Mouse (Mus musculus) heart, postnatal 0 days (tissue): ENCODE data around the gene Ptpru. TPM values are rescaled to one million over a fixed set of nuclear protein-coding genes. Genes with fewer than 3 reads are reported as not detected.

ENCODE experiments used
- ATAC-seq: fragments of 200-750 bp; cut with Nextera tagmentation; 2 replicates; pipeline ENCODE4 v1.8.0; 2017; ENCODE audit warnings: low read depth, moderate number of reproducible peaks, moderate library complexity; ENCODE audit not compliant: insufficient read depth
- DNase-seq: peaks from one replicate; pipeline ENCODE4 v3.0.0-alpha.2; 2016; ENCODE audit warnings: low spot score
- H3K27ac ChIP-seq: fragments of 300-500 bp; sonication (generic); 2 replicates; pipeline ENCODE4 v1.5.1; 2014; ENCODE audit warnings: low read depth, mild to moderate bottlenecking
- H3K27me3 ChIP-seq: fragments of 300-500 bp; sonication (generic); 2 replicates; pipeline ENCODE4 v1.6.1; 2014; ENCODE audit warnings: low read length, mixed read lengths; ENCODE audit not compliant: control insufficient read depth, insufficient read depth
- H3K36me3 ChIP-seq: fragments of 300-500 bp; sonication (generic); replicated peaks from 2 replicates; pipeline ENCODE4 v1.6.1; 2014; ENCODE audit warnings: low read length, mixed read lengths; ENCODE audit not compliant: control insufficient read depth, insufficient read depth
- H3K4me1 ChIP-seq: fragments of 300-500 bp; sonication (generic); 2 replicates; pipeline ENCODE4 v1.6.1; 2014; ENCODE audit warnings: antibody characterized with exemption; ENCODE audit not compliant: control insufficient read depth, insufficient read depth
- H3K4me2 ChIP-seq: fragments of 300-500 bp; sonication (generic); 2 replicates; pipeline ENCODE4 v1.6.1; 2014; ENCODE audit warnings: low read depth, mild to moderate bottlenecking, low read length, moderate library complexity
- H3K4me3 ChIP-seq: fragments of 300-500 bp; sonication (generic); 2 replicates; pipeline ENCODE4 v1.5.1; 2014; ENCODE audit warnings: low read depth, low read length
- H3K9ac ChIP-seq: fragments of 300-500 bp; sonication (generic); replicated peaks from 2 replicates; pipeline ENCODE4 v1.6.1; 2014; ENCODE audit warnings: low read depth, low read length, mixed read lengths
- H3K9me3 ChIP-seq: fragments of 300-500 bp; sonication (generic); replicated peaks from 2 replicates; pipeline ENCODE4 v1.6.1; 2016; ENCODE audit warnings: low read length; ENCODE audit not compliant: control insufficient read depth
- CTCF ChIP-seq: IDR thresholded peaks from 2 replicates; pipeline ENCODE4 v1.5.1; 2016; ENCODE audit warnings: antibody characterized with exemption, control low read depth, low read depth
- EP300 ChIP-seq: IDR thresholded peaks from 2 replicates; pipeline ENCODE4 v1.6.1; 2016; ENCODE audit warnings: antibody characterized with exemption, low read depth
- WGBS: fragments of 180-500 bp; shearing (Covaris S2); extraction: QIAGEN DNeasy Blood & Tissue Kit; methylation state at CpG from one replicate; pipeline ENCODE4 v1.1.7; 2014; 5-methylcytosine and 5-hydroxymethylcytosine counted together
- polyA plus RNA-seq: library from polyadenylated mRNA; unstranded; fragments of >200 nt; fragmentation: Nextera tagmentation; extraction: Ambion mirVana; gene quantifications from 2 replicates; pipeline ENCODE4 v1.2.1, GENCODE M21; 2015
- total RNA-seq: library from RNA; depleted of rRNA; stranded (reverse); fragments of >200 nt; gene quantifications from 2 replicates; pipeline ENCODE4 v1.2.3, GENCODE M21; 2014; ENCODE audit warnings: low replicate concordance

Gene Ptpru
- total and polyA plus RNA-seq, 2 experiments from 2014 or later = 0.69 to 1.1 TPM

DNA sequence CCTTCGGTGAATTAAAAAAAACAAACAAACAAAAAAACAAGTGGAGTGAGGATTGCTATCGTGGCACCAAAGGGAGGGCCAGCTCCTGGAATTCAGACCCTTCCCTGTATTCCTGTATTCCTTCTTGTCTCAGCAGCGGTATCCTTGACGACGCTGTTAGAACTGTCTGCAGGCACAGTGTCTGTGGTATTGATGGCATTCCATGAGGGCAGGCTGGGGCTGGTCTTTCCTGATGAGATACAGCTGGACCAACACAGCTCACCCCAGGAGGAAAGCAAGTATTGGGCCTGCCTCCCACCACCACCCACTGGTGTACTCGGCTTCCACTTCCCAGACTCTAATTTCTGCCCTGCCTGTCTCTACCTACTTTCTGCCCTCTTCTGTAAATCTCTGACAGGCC, 10.0 kb upstream of the Ptpru start:
- no peak for DNase-seq
- no peak for ATAC-seq
- no peak overlapping the region for H3K27ac ChIP-seq
- no peaks in the 10 kb centered on the region for H3K9me3 ChIP-seq
- H3K4me2 ChIP-seq = no peak overlapping the region
- H3K27me3 ChIP-seq = no peaks in the 10 kb centered on the region
- no peak overlapping the region for H3K4me3 ChIP-seq
- peaks cover 5% of the 10 kb centered on the region; the same call in 1 of the 2 replicates for H3K4me1 ChIP-seq
- 63% methylated on average over 6 of the region's 6 CpGs for WGBS
- peaks cover 13% of the 10 kb centered on the region; the same call in 1 of the 2 replicates for H3K36me3 ChIP-seq
- no peak for TF ChIP-seq CTCF
- TF ChIP-seq EP300 = no peak
- H3K9ac ChIP-seq = no peak overlapping the region

DNA sequence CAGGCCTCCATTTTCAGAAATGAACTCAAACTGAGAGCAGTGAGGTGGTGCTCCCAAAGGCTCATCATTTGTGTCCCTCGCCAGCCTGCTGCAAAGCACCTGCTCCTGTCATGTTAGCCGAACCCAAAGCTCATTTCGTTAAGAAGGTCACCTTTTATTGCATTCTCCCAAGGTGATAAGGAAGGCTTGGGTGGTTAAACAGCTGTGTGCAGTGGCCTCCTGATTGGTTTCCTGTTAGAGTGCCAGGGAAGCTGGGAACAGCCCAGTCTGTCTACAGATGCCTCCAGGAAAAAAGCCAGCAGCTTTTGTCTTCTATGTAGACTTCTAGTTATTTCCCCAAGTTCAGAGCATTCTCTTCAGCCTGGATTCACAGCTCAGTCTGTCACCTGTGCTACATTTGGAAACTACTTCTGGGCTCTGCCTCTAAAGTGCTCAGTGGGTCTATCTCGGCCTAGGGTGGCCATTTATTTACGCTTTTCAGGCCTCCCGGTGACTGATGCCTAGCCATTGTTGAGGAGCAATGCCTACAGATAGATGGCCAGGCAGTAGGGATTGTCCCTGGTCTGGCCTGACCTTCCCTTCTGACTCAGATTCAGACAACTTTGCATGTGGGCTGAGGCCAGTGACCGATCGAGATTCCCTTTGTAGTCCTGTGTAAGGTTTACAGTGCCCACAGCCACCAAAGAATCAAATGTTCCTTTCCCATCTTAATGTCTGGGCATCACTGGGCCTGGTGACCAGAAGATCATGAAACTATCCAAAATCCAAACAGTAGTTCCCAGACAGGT, 8.1 kb upstream of the Ptpru start:
- Histone ChIP-seq H3K27ac (no peak overlapping the region), H3K36me3 (peaks cover 13% of the 10 kb centered on the region; the same call in 1 of the 2 replicates), H3K9me3 (no peaks in the 10 kb centered on the region), H3K4me2 (no peak overlapping the region), H3K9ac (no peak overlapping the region; the same call in 1 of the 2 replicates), H3K4me3 (no peak overlapping the region), H3K27me3 (0 out of 2 replicates have a peak, but pooled peaks cover 8% of the 10 kb centered on the region), H3K4me1 (peaks cover 5% of the 10 kb centered on the region; the same call in 1 of the 2 replicates)
- ATAC-seq = no peak
- DNase-seq = no peak
- TF ChIP-seq CTCF = no peak
- no peak for TF ChIP-seq EP300
- WGBS = 84% methylated on average over 8 of the region's 8 CpGs

DNA sequence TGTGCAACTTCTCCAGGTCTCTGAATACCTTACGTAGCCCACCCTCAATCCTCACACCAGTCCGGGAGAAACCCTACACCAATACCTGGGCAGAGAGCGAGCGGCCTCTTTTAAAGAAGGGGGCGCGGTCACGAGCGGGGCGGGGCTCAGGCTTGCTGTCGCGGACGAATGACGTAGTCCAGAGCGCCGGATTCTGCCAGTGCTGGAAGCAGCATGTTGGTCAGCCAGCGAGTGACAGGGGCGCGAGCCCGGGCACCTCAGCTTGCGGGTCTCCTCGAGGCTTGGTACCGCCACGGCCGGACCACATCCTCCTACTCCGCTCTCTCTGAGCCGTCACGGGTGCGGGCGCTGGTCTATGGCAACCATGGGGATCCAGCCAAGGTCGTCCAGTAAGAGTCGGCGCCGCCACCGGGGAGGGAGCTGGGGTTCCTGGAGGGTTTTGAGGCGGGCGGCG, 5.2 kb upstream of the Ptpru start, which contains the start of gene Mecr:
TSS of gene Mecr (plus strand) at position 181 of the 454 bp plus-strand sequence.
- DNase-seq = peak; percentile 84
- H3K27ac ChIP-seq = no peak within 1 kb of the TSS
- under 1% methylated on average over 37 of the region's 37 CpGs for WGBS
- H3K9me3 ChIP-seq = no peaks in the 10 kb centered on the region
- peaks cover 5% of the 10 kb centered on the region; the same call in 1 of the 2 replicates for H3K36me3 ChIP-seq
- no peak for TF ChIP-seq EP300
- no peak for TF ChIP-seq CTCF
- peak; percentile 88 for ATAC-seq
- 0 out of 2 replicates have a peak, but pooled peaks cover 16% of the 10 kb centered on the region for H3K27me3 ChIP-seq
- peak within 1 kb of the TSS; percentile 58 for H3K9ac ChIP-seq
- H3K4me1 ChIP-seq = peaks cover 5% of the 10 kb centered on the region; the same call in 1 of the 2 replicates
- peak within 1 kb of the TSS; percentile 69 for H3K4me3 ChIP-seq
- peak within 1 kb of the TSS; percentile 65 for H3K4me2 ChIP-seq

DNA sequence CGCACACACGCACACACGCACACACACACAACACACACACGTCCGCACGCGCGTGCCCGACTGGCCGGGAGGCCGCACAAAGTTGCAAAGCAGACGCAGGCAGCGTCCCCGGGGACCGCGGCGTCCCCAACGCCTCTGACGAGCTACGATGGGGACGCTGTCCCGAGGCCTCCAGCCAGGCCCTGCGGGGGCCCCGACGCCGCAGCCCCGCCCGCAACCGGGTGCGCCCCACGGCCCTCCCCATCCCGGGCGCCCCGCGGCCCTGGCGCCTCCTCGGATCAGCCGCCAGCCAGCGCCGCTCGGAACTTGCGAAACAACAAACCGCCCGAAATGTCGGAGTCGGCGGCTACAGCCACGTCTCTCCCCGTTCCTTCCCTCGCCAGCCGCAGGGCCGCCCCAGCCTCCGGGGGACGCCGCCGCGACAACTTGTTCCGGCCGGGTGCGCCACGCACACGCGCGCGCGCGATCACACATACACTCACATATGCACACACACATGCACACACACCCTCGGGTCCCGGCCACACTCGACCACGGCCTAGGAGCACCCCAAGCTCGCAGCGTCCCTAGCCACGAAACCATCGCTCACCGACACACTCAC, 1.1 kb downstream of the Ptpru start:
- Histone ChIP-seq H3K9ac (peak overlapping the region; percentile 65), H3K27me3 (peaks cover 48% of the 10 kb centered on the region), H3K9me3 (no peaks in the 10 kb centered on the region), H3K4me2 (peak overlapping the region; percentile 98), H3K4me3 (peak overlapping the region; percentile 70), H3K4me1 (peaks cover 15% of the 10 kb centered on the region; the same call in 1 of the 2 replicates), H3K36me3 (no peaks in the 10 kb centered on the region), H3K27ac (no peak overlapping the region)
- WGBS = under 1% methylated on average over 65 of the region's 76 CpGs
- ATAC-seq (peak; percentile 9), DNase-seq (no peak)
- TF ChIP-seq EP300 = no peak

DNA sequence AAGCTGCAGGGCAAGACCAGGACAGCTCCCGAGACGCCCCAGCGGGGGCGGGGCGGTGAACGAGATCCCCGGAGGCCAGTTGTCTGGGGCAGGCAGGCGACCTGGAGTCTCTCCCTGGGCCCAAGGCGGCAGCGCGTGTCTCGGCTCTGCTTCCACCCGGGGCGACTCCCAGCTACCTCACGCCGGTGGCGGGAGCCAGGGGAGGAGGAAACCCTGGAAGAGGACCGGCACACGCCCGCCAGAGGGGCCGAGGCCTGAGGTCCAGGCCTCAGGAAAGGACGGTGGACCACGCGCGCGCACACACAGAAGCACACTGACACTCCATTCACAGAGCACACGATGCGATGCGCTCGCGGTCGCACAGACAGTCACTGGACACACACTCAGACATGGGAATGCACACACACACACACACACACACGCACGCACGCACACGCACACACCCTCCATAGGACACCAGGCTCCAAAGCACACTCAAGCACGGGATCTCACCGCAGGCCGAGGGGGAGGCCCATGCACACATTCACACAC, 1.7 kb downstream of the Ptpru start:
- Histone ChIP-seq H3K27me3 (peaks cover 47% of the 10 kb centered on the region), H3K27ac (no peak overlapping the region), H3K4me2 (peak overlapping the region; percentile 98), H3K4me3 (peak overlapping the region; percentile 70), H3K9me3 (no peaks in the 10 kb centered on the region), H3K9ac (peak overlapping the region; percentile 65; the same call in 1 of the 2 replicates), H3K36me3 (no peaks in the 10 kb centered on the region), H3K4me1 (peaks cover 15% of the 10 kb centered on the region; the same call in 1 of the 2 replicates)
- TF ChIP-seq CTCF = no peak
- TF ChIP-seq EP300 = no peak
- no peak for DNase-seq
- ATAC-seq = no peak
- under 1% methylated on average over 36 of the region's 39 CpGs for WGBS
